Mouse (Mus musculus) hindbrain, embryonic 14.5 days (tissue): ENCODE data around the gene Usp22. TPM values are rescaled to one million over a fixed set of nuclear protein-coding genes. Genes with fewer than 3 reads are reported as not detected.
A peak's percentile ranks its signal among the peaks of the same experiment; 100 is the strongest.

ENCODE experiments used
- ATAC-seq: fragments of 200-750 bp; cut with Nextera tagmentation; 2 replicates; pipeline ENCODE4 v1.8.0; 2017; ENCODE audit warnings: moderate number of reproducible peaks, mild to moderate bottlenecking, moderate TSS enrichment, moderate library complexity; ENCODE audit not compliant: low FRiP score
- DNase-seq: peaks from one replicate; pipeline ENCODE4 v3.0.0-alpha.2; 2015; ENCODE audit warnings: low spot score
- H3K27ac ChIP-seq: fragments of 300-500 bp; sonication (generic); 2 replicates; pipeline ENCODE4 v1.5.1; 2014; ENCODE audit warnings: mild to moderate bottlenecking, moderate library complexity
- H3K27me3 ChIP-seq: fragments of 300-500 bp; sonication (generic); 2 replicates; pipeline ENCODE4 v1.6.1; 2014; ENCODE audit warnings: mild to moderate bottlenecking, low read length, mixed read lengths; ENCODE audit not compliant: control insufficient read depth, insufficient read depth
- H3K36me3 ChIP-seq: fragments of 300-500 bp; sonication (generic); replicated peaks from 2 replicates; pipeline ENCODE4 v1.6.1; 2014; ENCODE audit not compliant: control insufficient read depth, insufficient read depth
- H3K4me1 ChIP-seq: fragments of 300-500 bp; sonication (generic); replicated peaks from 2 replicates; pipeline ENCODE4 v1.6.1; 2014; ENCODE audit warnings: antibody characterized with exemption, low read length, mixed read lengths; ENCODE audit not compliant: control insufficient read depth, insufficient read depth
- H3K4me2 ChIP-seq: fragments of 300-500 bp; sonication (generic); replicated peaks from 2 replicates; pipeline ENCODE4 v1.6.1; 2014; ENCODE audit warnings: mild to moderate bottlenecking, moderate library complexity
- H3K4me3 ChIP-seq: fragments of 300-500 bp; sonication (generic); replicated peaks from 2 replicates; pipeline ENCODE4 v1.5.1; 2014; ENCODE audit warnings: mild to moderate bottlenecking, low read length
- H3K9ac ChIP-seq: fragments of 300-500 bp; sonication (generic); 2 replicates; pipeline ENCODE4 v1.6.1; 2014
- H3K9me3 ChIP-seq: fragments of 300-500 bp; sonication (generic); 2 replicates; pipeline ENCODE4 v1.6.1; 2016; ENCODE audit warnings: low read length; ENCODE audit not compliant: control insufficient read depth
- WGBS: fragments of 180-500 bp; shearing (Covaris S2); extraction: QIAGEN DNeasy Blood & Tissue Kit; methylation state at CpG from one replicate; pipeline ENCODE4 v1.1.7; 2014; 5-methylcytosine and 5-hydroxymethylcytosine counted together
- polyA plus RNA-seq: library from polyadenylated mRNA; unstranded; fragments of >200 nt; fragmentation: Nextera tagmentation; extraction: Ambion mirVana; gene quantifications from 2 replicates; pipeline ENCODE4 v1.2.1, GENCODE M21; 2014

Usp22 gene
- polyA plus RNA-seq, 1 experiment from 2014 or later: 473 TPM

DNA sequence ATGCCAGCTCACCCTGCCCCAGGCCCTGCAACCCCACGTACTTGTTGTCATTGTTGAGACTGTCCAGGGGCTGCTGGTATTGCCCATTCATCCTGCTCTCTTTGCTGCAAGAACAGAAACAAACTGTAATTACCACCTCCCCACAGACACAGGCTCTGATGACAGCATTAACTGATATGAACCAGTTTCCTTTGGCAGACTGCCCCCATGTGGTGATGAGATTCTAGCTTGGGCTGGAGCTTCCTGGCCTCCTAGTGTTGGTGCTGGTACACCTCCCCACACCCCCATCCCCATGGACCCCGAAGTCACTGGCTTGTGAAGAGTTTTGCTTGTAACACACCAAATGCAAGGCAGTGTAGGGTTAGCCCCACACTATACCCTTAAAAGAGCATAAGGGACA is 19.1 kb downstream of the Usp22 start:
- no peak overlapping the region for H3K27ac ChIP-seq
- no peaks in the 10 kb centered on the region for H3K4me1 ChIP-seq
- no peak overlapping the region for H3K9ac ChIP-seq
- ATAC-seq (no peak), DNase-seq (peak; percentile 42)
- H3K4me3 ChIP-seq: no peak overlapping the region
- no peaks in the 10 kb centered on the region for H3K27me3 ChIP-seq
- no peaks in the 10 kb centered on the region for H3K9me3 ChIP-seq
- peaks cover 100% of the 10 kb centered on the region for H3K36me3 ChIP-seq
- 88% methylated on average over 2 of the region's 2 CpGs for WGBS
- H3K4me2 ChIP-seq: no peak overlapping the region

DNA sequence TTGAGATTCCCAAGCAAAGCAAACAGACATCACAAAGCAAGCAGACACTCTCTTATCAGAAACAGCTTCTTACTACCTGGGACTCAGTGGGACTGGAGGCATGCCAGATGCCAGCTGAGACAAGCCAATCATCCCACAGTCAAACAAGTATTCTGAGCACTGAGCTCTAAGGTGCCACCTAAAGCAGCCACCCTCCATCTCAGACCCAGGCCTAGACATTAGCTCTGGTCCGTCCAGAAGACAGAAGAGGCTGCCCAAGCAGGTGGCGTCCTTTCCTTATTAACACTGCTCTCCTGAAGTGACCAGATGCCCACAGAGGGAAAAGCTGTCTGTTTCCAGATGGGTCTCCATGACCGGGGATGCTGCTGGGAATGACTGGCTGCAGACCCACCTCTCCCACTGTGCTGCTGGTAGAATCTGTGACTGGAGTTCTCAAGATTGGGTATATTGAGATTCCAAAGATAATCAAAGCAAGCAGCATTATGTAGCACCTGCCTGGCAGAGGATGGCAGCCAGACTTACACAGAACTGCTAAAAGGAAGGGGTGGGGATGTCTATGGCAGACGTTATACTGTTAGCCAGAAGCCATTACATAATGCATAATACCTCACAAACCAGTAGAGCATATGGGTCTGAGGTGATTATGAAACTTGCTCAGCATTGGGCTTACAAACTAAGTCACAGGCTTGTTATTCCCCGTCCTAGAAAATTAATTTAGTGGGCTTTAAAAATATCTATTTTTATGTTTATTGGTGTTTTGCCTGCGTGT is 24.4 kb downstream of the Usp22 start:
- Histone ChIP-seq H3K27ac (no peak overlapping the region), H3K9ac (no peak overlapping the region), H3K27me3 (peaks cover 7% of the 10 kb centered on the region; the same call in 1 of the 2 replicates), H3K9me3 (no peaks in the 10 kb centered on the region), H3K36me3 (peaks cover 47% of the 10 kb centered on the region), H3K4me2 (no peak overlapping the region), H3K4me3 (no peak overlapping the region), H3K4me1 (peaks cover 6% of the 10 kb centered on the region; the same call in 1 of the 2 replicates)
- ATAC-seq (no peak), DNase-seq (no peak)
- 76% methylated on average over 6 of the region's 6 CpGs for WGBS

DNA sequence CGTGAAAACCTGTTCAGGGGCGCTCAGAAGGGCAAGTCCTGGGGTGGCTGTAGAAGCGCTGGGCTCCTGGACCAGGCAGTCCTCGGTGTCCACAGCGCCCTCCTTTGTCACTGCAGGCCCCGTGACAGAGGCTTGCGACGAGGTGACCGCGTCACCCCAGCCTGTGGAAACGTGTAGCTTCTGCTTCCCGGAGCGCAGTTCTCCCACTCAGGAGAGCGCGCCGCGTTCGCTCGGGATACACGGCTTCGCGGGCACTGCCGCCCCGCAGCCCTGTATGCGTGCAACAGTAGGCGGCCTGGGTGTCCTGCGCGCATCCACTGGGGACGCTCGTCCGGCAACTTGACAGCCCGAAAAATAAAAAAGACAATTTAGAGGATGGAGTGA is 27.6 kb downstream of the Usp22 start:
- WGBS: 4% methylated on average over 32 of the region's 32 CpGs
- ATAC-seq (peak; percentile 73), DNase-seq (peak; percentile 32)
- peak overlapping the region; percentile 76 for H3K4me2 ChIP-seq
- no peaks in the 10 kb centered on the region for H3K9me3 ChIP-seq
- peak overlapping the region; percentile 33 for H3K4me3 ChIP-seq
- peaks cover 6% of the 10 kb centered on the region; the same call in 1 of the 2 replicates for H3K4me1 ChIP-seq
- peaks cover 15% of the 10 kb centered on the region for H3K36me3 ChIP-seq
- peak overlapping the region; percentile 53 for H3K9ac ChIP-seq
- no peak overlapping the region for H3K27ac ChIP-seq
- peaks cover 7% of the 10 kb centered on the region; the same call in 1 of the 2 replicates for H3K27me3 ChIP-seq

DNA sequence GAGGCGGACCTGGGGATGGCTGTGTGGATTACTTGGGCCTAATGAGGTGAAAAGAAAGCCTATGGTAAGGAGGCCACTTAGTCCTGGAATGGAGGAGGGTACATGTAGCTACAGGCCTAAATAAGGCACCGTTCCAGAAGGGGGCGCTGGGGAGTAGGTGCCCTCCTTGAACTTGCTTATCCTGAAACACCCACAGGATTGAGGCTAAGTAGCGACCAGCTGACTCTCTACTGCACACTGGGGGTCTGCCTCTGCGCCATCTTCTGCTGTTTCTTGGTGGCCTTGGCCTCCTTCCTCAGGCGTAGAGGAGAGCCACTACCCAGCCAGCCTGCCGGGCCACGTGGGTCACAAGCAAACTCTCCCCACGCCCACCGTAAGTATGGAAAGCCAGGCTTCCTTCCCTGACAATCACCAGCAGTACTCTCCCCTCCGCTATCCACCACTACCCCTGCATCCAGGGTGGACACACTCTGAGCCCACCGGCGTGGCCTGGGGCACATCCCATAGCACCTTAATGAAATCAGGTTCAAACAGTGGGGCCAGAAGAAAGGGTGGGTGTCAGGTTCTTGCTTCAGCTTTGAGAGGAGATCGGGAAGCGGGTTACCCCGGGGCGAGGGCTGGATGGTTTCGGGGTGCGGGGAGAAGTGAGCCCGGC is 28.1 kb downstream of the Usp22 start:
- no peak overlapping the region for H3K27ac ChIP-seq
- peak overlapping the region; percentile 76 for H3K4me2 ChIP-seq
- H3K9ac ChIP-seq: peak overlapping the region; percentile 53
- peaks cover 10% of the 10 kb centered on the region for H3K36me3 ChIP-seq
- peaks cover 7% of the 10 kb centered on the region; the same call in 1 of the 2 replicates for H3K27me3 ChIP-seq
- no peaks in the 10 kb centered on the region for H3K9me3 ChIP-seq
- peaks cover 6% of the 10 kb centered on the region; the same call in 1 of the 2 replicates for H3K4me1 ChIP-seq
- ATAC-seq (0 out of 2 replicates have a peak, but pooled peaks have one; percentile 34), DNase-seq (peak; percentile 31)
- 15% methylated on average over 20 of the region's 20 CpGs for WGBS
- peak overlapping the region; percentile 33 for H3K4me3 ChIP-seq

DNA sequence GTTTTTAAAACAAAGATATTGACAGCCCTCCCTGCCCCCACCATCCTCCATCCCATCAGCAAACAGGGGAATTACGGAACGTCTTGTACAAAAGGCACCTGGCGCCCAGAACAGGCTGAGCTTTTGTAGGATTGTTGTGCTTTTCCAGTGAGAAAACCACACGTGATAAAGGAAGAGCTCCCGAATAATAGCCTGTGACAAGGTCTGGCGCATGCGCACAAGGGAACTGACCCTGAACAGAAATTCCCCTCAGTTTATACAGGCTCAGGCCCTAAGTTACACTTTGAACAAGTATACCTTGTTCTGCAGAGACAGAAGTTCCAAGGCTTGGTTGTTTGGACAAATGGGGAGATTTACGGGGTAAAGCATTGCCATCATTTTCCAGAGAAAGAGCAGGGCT is 29.3 kb downstream of the Usp22 start:
- H3K4me3 ChIP-seq: no peak overlapping the region
- H3K4me2 ChIP-seq: no peak overlapping the region
- H3K27me3 ChIP-seq: peaks cover 7% of the 10 kb centered on the region; the same call in 1 of the 2 replicates
- no peak overlapping the region for H3K9ac ChIP-seq
- no peak for ATAC-seq
- DNase-seq: no peak
- H3K4me1 ChIP-seq: peaks cover 6% of the 10 kb centered on the region; the same call in 1 of the 2 replicates
- H3K9me3 ChIP-seq: no peaks in the 10 kb centered on the region
- H3K36me3 ChIP-seq: no peaks in the 10 kb centered on the region
- H3K27ac ChIP-seq: no peak overlapping the region
- WGBS: 60% methylated on average over 8 of the region's 8 CpGs

DNA sequence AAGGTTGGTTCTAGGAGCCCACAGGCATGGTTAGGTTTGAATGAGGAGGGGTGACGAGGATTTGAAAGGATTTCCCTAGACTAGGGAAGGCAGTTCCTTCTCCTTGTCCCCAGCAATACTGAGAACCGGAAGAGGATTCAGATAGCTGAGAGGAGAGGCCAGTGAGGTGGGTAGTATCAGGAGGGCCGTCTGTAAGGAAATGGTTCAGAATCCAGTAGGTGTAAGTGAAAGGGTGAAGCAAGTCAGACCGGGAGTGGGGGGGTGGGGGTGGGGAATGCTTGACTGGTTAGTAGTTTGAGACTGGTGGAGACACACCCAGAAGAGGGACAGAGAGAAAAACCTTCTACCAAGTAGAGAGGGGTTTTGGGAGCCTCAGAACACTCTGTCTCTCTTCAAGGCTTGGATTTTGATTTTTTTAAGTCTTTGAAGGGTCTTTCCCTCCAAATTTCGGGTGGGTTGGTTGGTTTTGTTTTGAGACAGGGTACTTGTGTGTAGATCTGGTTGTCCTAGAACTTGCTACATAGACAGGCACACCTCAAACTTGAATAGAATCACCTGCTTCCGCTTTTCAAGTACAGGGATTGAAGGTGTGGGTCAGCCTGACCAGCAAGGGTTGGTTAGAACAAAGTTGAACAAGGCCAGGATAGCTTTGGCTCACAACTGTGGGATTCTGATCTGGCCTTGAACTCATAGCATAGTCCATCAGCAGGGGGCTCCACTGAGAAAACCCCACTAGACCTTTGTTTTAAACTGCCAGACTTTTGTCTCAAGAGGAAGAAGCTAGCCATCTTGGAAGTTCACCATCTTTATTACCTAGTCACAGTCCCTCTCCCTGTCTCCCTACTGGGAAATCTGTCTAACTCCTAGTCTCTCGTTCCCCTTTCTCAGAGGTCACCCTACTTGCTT is 31.0 kb downstream of the Usp22 start:
- no peak overlapping the region for H3K27ac ChIP-seq
- WGBS: 78% methylated on average over 7 of the region's 7 CpGs
- H3K4me2 ChIP-seq: no peak overlapping the region
- H3K4me3 ChIP-seq: no peak overlapping the region
- H3K27me3 ChIP-seq: peaks cover 7% of the 10 kb centered on the region; the same call in 1 of the 2 replicates
- no peaks in the 10 kb centered on the region for H3K9me3 ChIP-seq
- DNase-seq (no peak), ATAC-seq (no peak)
- H3K9ac ChIP-seq: no peak overlapping the region
- peaks cover 6% of the 10 kb centered on the region; the same call in 1 of the 2 replicates for H3K4me1 ChIP-seq
- H3K36me3 ChIP-seq: no peaks in the 10 kb centered on the region

DNA sequence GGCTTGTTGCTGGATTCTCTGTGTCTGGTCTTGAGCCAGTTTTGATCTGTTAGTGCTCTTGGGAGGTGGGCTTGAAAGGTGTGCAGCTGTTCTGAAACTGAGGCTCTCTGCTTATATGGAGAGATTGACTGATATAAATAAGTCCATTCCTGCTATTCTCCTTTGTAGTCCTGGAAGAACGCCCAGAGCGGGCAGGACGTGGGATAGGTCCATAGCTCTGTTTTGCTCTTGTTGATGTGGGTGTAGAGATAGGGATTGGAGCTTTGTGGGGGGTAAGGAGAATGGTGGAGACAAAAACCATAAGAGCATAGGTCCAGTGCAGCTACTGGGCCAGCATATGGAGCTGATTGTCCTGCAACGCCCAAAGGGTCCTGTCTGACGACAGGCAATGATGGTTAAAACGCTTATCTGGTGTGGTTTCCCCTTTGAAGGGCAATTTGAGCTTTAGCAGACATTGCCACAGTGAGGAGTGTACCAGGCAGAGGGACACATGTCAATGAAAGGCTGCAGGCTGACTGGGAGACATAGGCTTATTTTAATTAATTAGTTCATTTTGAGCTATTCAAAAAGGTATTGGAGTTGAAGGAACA is 31.8 kb downstream of the Usp22 start:
- ATAC-seq (no peak), DNase-seq (no peak)
- Histone ChIP-seq H3K9ac (no peak overlapping the region), H3K27ac (no peak overlapping the region), H3K4me3 (no peak overlapping the region), H3K4me1 (peaks cover 6% of the 10 kb centered on the region; the same call in 1 of the 2 replicates), H3K9me3 (no peaks in the 10 kb centered on the region), H3K4me2 (no peak overlapping the region), H3K36me3 (no peaks in the 10 kb centered on the region), H3K27me3 (peaks cover 5% of the 10 kb centered on the region; the same call in 1 of the 2 replicates)
- WGBS: 86% methylated on average over 6 of the region's 6 CpGs

DNA sequence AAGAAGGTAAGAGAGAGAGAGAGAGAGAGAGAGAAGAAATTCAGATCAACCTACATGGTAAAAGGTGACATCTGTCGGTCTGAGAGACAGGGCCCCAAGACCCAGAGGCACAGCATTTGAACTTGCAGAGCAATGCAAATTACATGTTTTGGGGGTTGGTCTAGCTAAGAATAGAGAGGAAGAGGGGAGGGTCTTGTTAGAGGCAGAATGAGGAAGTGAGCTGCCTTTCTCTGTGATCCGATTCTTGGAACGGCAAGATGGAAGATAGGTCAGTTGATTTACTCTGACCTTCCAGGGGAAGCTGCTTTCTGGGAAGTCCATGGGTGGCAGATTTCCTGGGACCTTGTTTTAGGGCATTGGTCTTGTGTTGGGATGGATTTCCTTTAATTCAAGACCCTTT is 32.6 kb downstream of the Usp22 start:
- H3K4me3 ChIP-seq: no peak overlapping the region
- no peak overlapping the region for H3K9ac ChIP-seq
- H3K27me3 ChIP-seq: no peaks in the 10 kb centered on the region
- no peaks in the 10 kb centered on the region for H3K4me1 ChIP-seq
- H3K36me3 ChIP-seq: no peaks in the 10 kb centered on the region
- DNase-seq (no peak), ATAC-seq (no peak)
- 83% methylated on average over 3 of the region's 3 CpGs for WGBS
- H3K9me3 ChIP-seq: no peaks in the 10 kb centered on the region
- H3K4me2 ChIP-seq: no peak overlapping the region
- H3K27ac ChIP-seq: no peak overlapping the region
